Mouse (Mus musculus) urinary bladder, postnatal 14 days (tissue): Measurements from ENCODE around the gene Gucy2d.
A peak's percentile ranks its signal among the peaks of the same experiment; 100 is the strongest.

Experiments
- DNase-seq: peaks from one replicate; pipeline ENCODE4 v3.0.0; 2021; ENCODE audit warnings: low spot score

The Gucy2d gene

GRCm38 (mm10) chr7:98490328-98490727 lies 50.1 kb downstream of the Gucy2d start:
- DNase-seq = no peak

DNA sequence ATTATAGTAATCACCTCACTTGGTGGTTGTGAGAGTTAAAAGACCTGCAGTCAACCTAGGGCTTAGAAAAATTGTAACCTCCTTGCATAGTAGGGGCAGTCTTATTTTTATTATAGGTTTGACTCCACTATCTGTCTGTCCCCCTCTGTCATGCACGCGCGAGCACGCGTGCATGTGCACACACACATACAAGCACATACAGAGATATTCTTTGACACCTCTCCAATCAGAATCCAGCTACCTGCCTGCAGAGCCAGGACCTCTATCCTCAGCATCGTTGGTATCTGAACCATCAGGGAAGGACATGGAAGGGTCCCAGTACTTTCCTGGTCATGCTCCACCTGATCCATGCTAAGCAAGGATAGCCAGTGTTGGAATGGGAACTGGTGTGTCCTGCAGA lies 50.7 kb downstream of the Gucy2d start:
- DNase-seq = no peak

DNA sequence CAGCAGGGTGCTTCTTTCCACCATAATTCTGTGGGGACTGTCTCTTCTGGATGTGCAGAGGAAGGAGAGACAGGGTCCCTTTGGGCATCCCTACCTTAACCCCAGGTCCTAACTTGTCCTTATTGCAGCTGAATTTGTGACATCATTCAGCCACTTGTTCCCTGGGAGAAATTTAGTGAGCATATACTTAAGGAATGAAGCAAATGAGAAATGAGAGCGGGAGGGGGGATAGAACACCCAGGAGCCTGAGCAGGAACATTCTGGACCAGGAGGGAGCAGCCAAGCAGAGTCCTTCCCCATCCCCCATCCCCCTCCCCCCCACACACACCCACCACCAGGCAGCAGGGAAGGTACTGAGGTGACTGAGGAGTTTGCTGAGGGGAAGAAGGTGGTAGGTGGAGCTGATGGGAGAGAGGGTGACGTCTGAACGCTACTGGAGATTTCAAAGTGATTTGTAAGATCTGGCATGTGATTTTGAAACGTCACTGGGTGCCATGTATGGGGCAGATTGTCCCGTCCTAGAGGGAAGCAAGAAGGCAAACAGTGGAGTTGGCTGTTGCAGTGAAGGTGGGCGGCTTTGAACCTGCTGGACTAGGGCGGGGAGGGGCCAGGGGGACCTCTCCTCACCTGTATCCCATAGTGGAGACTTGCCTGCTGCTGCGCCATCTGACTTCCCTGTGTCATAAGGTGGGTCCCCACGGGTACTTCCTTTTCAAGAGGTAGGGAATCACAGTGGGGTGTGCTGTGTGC lies 51.4 kb downstream of the Gucy2d start:
- no peak for DNase-seq

- no peak for DNase-seq
Observed at GRCm38 (mm10) chr7:98492331-98492730, 52.1 kb downstream of the Gucy2d start.

GRCm38 (mm10) chr7:98493307-98493706 lies 53.1 kb downstream of the Gucy2d start:
- no peak for DNase-seq

- DNase-seq = no peak
Observed at GRCm38 (mm10) chr7:98493901-98494480, 53.8 kb downstream of the Gucy2d start.

GRCm38 (mm10) chr7:98495591-98495990 lies 55.4 kb downstream of the Gucy2d start:
- DNase-seq = no peak

- DNase-seq = no peak
Observed at GRCm38 (mm10) chr7:98497451-98497850, 57.2 kb downstream of the Gucy2d start.

DNA sequence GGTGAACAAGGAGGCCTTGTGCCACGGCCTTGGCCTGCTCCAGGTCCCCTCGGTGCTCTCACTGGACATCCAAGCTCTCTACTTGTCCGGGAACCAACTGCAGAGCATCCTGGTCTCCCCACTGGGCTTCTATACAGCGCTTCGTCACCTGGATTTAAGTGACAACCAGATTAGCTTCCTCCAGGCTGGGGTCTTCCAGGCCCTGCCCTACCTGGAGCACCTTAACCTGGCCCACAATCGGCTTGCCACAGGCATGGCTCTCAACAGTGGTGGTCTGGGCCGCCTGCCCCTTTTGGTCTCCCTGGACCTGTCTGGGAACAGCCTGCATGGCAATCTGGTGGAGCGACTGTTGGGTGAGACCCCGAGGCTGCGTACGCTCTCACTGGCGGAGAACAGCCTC lies 57.9 kb downstream of the Gucy2d start:
- no peak for DNase-seq

DNA sequence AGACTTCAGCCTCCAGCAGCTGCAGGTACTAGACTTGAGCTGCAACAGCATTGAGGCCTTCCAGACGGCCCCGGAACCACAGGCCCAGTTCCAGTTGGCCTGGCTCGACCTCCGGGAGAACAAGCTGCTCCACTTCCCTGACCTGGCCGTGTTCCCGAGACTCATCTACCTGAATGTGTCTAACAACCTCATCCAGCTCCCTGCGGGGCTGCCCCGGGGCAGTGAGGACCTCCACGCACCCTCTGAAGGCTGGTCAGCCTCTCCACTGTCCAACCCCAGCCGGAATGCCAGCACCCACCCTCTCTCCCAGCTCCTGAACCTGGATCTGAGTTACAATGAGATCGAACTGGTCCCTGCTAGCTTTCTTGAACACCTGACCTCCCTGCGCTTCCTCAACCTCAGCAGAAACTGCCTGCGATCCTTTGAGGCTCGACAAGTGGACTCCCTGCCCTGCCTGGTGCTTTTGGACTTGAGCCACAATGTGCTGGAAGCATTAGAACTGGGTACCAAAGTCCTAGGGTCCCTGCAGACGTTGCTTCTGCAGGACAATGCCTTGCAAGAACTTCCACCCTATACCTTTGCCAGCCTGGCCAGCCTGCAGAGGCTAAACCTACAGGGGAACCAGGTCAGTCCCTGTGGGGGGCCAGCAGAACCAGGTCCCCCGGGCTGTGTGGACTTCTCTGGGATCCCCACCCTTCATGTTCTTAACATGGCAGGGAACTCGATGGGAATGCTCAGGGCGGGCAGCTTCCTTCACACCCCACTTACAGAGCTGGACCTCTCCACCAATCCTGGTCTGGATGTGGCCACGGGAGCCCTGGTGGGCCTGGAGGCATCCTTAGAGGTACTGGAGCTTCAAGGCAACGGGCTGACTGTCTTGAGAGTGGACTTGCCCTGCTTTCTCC lies 58.7 kb downstream of the Gucy2d start:
- no peak for DNase-seq

DNA sequence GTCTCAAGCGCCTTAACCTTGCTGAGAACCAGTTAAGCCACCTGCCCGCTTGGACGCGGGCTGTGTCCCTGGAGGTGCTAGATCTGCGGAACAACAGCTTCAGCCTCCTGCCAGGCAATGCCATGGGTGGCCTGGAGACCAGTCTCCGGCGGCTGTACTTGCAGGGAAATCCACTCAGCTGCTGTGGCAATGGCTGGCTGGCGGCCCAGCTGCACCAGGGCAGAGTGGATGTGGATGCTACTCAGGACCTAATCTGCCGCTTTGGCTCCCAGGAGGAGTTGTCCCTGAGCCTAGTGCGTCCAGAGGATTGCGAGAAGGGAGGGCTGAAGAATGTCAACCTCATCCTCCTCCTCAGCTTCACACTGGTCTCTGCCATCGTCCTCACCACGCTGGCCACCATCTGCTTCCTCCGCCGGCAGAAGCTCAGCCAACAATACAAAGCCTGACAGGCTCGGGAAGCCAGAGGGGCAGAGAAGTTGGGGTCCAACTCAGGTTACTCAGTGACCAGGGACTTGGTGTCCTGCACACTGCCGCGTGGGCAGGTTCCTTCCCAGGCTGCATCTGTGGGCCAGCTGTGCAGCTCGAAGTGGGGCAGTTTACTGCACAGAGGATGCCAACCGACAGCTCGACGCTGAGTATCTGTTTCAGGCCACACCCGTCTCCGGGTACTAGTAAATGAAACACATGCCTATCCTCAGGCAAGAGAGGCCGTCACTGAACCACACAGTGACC lies 59.5 kb downstream of the Gucy2d start:
- no peak for DNase-seq

GRCm38 (mm10) chr7:98500470-98500869 lies 60.3 kb downstream of the Gucy2d start:
- peak; percentile 79 for DNase-seq

DNA sequence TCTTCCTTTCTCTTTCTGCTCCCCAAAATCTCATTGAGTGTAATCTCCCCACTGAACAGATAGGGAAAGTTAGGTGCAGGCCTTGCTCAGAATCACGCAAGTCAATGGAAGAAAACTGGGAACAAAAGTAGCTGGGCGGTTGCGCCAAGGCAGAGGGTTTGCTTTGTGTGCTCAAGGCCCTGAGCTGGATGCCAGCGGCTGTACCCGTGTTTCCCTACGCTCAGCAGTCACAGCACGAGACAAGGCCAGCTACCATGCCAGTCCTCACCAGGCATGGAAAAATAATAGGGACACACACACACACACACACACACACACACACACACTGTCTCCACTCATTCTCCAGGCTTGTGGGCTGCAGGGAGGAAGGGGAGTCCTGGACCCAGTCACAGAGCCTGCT lies 60.9 kb downstream of the Gucy2d start:
- DNase-seq = no peak

- no peak for DNase-seq
Observed at GRCm38 (mm10) chr7:98502921-98503320, 62.7 kb downstream of the Gucy2d start.

- peak; percentile 61 for DNase-seq
Observed at GRCm38 (mm10) chr7:98503951-98504647, 63.9 kb downstream of the Gucy2d start.

DNA sequence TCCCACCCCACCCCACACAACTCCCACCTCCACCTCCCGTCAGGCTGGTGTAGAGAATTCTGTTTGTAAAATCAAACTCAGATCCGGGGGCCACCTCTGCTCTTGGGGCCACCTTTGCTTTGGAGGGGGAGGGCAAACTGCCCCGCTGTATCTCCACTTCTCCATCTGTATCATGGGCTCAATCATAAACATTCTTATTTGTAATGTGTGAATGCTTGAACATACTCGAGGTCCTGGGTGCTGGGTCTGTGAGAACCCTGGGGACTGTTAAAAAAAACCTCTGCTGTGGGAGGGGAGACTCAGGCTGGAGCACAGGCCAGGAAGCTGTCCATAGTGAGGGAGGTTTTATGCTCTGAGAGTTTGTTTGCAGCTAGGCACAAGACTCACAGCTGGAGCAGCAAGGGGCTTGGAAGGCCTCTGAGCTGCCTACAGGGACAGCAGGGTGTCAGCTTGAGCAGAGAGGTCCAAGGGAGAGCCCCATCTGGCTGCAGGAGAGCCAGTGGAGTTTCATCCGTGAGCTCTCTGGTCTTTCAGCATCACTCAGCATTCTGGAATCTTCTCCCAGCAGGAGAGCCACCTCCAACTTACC lies 64.6 kb downstream of the Gucy2d start:
- DNase-seq = peak; percentile 40

DNA sequence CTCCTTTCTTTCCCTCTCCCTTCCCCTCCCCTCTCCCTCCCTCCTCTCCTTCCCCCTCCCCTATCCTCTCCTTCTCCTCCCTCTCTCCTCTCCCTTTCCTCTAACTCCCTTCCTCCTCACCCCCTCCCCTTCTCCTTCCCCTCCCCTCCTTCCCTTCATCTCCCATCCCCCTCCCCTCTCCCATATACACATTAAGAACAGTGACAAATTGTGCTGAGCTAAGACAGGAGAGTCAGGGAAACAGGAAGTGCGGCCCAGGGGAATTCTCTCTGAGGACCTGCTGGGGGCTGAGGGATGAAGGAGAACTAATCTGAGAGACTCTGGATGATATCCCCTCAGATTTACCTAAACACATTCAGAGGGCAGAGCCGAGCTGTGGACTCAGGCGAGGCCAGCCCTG lies 65.4 kb downstream of the Gucy2d start:
- no peak for DNase-seq

GRCm38 (mm10) chr7:98510961-98511958 lies 71.0 kb downstream of the Gucy2d start:
- no peak for DNase-seq

DNA sequence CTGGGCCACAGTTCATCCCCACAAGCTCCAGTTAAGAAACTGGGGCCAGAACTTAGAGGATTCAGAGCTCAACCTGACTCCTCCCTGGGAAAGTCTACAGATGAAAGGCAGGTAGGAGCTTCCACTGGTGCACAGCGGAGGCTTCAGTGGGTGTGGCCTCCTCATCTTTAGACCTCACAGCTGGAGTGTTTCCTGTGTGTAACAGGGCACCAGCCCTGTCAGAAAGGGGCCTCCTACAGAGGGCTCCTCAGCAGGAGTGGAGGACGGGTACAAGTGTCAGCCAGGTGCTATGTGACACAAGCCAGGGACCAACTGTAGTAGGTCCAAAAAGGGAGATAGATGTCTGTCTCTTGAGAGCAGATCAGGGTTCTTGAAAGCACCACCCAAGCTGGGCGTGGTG lies 73.0 kb downstream of the Gucy2d start:
- no peak for DNase-seq

- DNase-seq = no peak
Observed at GRCm38 (mm10) chr7:98522576-98522975, 82.4 kb downstream of the Gucy2d start.
